Mouse (Mus musculus): ENCODE results near the gene Smpd4. TPM values are rescaled to one million over a fixed set of nuclear protein-coding genes. Genes with fewer than 3 reads are reported as not detected.

Gene Smpd4
- total RNA-seq, 2 experiments from 2014 or later: 29.8 to 31.9 TPM

Other genes starting within 250 kb of the Smpd4 start
- 10 to 100 TPM; 16.2 to 17.3 TPM for gene Snap29, start 213.4 kb upstream of the Smpd4 start, total RNA-seq (2021)
- 10 to 100 TPM; 55.3 to 56.7 TPM for gene Pi4ka, start 213.0 kb upstream of the Smpd4 start, total RNA-seq (2021)
- 10 to 100 TPM; 27.9 to 33.8 TPM for gene Crkl, start 167.4 kb upstream of the Smpd4 start, total RNA-seq (2021)
- gene Aifm3, start 129.7 kb upstream of the Smpd4 start, total RNA-seq (2021): under 1 TPM; 0.34 to 0.45 TPM
- gene Lztr1, start 110.7 kb upstream of the Smpd4 start, total RNA-seq (2021): 10 to 100 TPM; 38.0 to 41.8 TPM
- 10 to 100 TPM; 17.8 to 20.0 TPM for gene Thap7, start 88.2 kb upstream of the Smpd4 start, total RNA-seq (2021)
- gene Lrrc74b, start 58.1 kb upstream of the Smpd4 start, total RNA-seq (2021): under 1 TPM in 1 of 2 experiments, not detected in 1; 0.30 TPM
- gene P2rx6, start 57.5 kb upstream of the Smpd4 start, total RNA-seq (2021): under 1 TPM; 0.45 to 0.69 TPM
- gene Slc7a4, start 36.1 kb upstream of the Smpd4 start, total RNA-seq (2021): 1 to 10 TPM; 2.4 to 3.9 TPM
- 1 to 10 TPM in 1 of 2 experiments, under 1 TPM in 1; 0.74 to 1.0 TPM for gene Ccdc74a, start 27.1 kb downstream of the Smpd4 start, total RNA-seq (2021)
- 10 to 100 TPM; 34.7 to 39.1 TPM for gene Med15, start 113.5 kb downstream of the Smpd4 start, total RNA-seq (2021)
- gene Klhl22, start 140.3 kb downstream of the Smpd4 start, total RNA-seq (2021): 10 to 100 TPM; 26.9 to 27.6 TPM
- 10 to 100 TPM; 15.1 to 16.0 TPM for gene Scarf2, start 177.9 kb downstream of the Smpd4 start, total RNA-seq (2021)
- gene B830017H08Rik, start 213.8 kb downstream of the Smpd4 start, total RNA-seq (2021): under 1 TPM in 1 of 2 experiments, not detected in 1; 0.22 TPM
- 1 to 10 TPM; 1.4 TPM for gene Car15, start 219.0 kb downstream of the Smpd4 start, total RNA-seq (2021)

Data from heart, postnatal 10 days (tissue).